In genomic region chr5:122304541-122304940, GRCm38 (mm10) we compare ENCODE assay signal across 16 mouse cellular contexts. TPM values are rescaled to one million over a fixed set of nuclear protein-coding genes. Genes with fewer than 3 reads are reported as not detected.
DNase-seq lines count a peak whose midpoint lies in the region; ATAC-seq and TF ChIP-seq lines count a peak whose summit lies in the region.
"Had no signal": no experiment of that assay in that cellular context is flagged by ENCODE, and none has a peak within 500 bp of the region (broad histone marks: within the 10 kb centered on the region; RNA-seq: fewer than 3 reads in every experiment).

No protein-coding gene starts in this region.

- ATAC-seq in hindbrain, postnatal 0 days, result no peak
- ATAC-seq in hindbrain, embryonic 13.5 days (ENCODE audit: low FRiP score), result no peak
- ATAC-seq in lung, embryonic 16.5 days (ENCODE audit: low read depth), result peak; percentile 57; the same call in 1 of the 2 replicates
- no peak for ATAC-seq in stomach, embryonic 16.5 days (ENCODE audit: insufficient read depth, low FRiP score)

- no peak overlapping the region; the same call in 1 of the 2 replicates for H3K9ac ChIP-seq in hindbrain, postnatal 0 days (replicated peaks; ENCODE audit: low read length)
- no peak overlapping the region for H3K9ac ChIP-seq in hindbrain, embryonic 13.5 days
- H3K9ac ChIP-seq in lung, embryonic 16.5 days (ENCODE audit: low read length), result no peak overlapping the region
- H3K9ac ChIP-seq in stomach, embryonic 16.5 days (ENCODE audit: low read length), result peak overlapping the region; percentile 19; the same call in 1 of the 2 replicates
- H3K9ac ChIP-seq: forebrain, embryonic 12.5 days; midbrain, embryonic 12.5 days had no signal

- no peaks in the 10 kb centered on the region for H3K9me3 ChIP-seq in hindbrain, postnatal 0 days (ENCODE audit: low read length)
- no peaks in the 10 kb centered on the region for H3K9me3 ChIP-seq in hindbrain, embryonic 13.5 days
- H3K9me3 ChIP-seq in lung, embryonic 16.5 days (ENCODE audit: control insufficient read depth, low read length), result no peaks in the 10 kb centered on the region
- H3K9me3 ChIP-seq in stomach, embryonic 16.5 days (replicated peaks; ENCODE audit: control insufficient read depth, low read length), result no peaks in the 10 kb centered on the region
- H3K9me3 ChIP-seq: forebrain, embryonic 12.5 days; midbrain, embryonic 12.5 days had no signal

- no peak overlapping the region for H3K4me2 ChIP-seq in hindbrain, postnatal 0 days (ENCODE audit: low read depth, low read length)
- no peak overlapping the region for H3K4me2 ChIP-seq in hindbrain, embryonic 13.5 days
- H3K4me2 ChIP-seq in lung, embryonic 16.5 days (ENCODE audit: low read depth, low read length), result no peak overlapping the region
- H3K4me2 ChIP-seq in stomach, embryonic 16.5 days (ENCODE audit: low read depth, low read length), result no peak overlapping the region
- H3K4me2 ChIP-seq: forebrain, embryonic 12.5 days; midbrain, embryonic 12.5 days had no signal

- no peaks in the 10 kb centered on the region for H3K27me3 ChIP-seq in hindbrain, postnatal 0 days (ENCODE audit: insufficient read depth, low read length)
- no peaks in the 10 kb centered on the region for H3K27me3 ChIP-seq in hindbrain, embryonic 13.5 days
- no peaks in the 10 kb centered on the region for H3K27me3 ChIP-seq in lung, embryonic 16.5 days (ENCODE audit: control insufficient read depth, insufficient read depth, low read depth, low read length)
- no peaks in the 10 kb centered on the region for H3K27me3 ChIP-seq in stomach, embryonic 16.5 days (ENCODE audit: control insufficient read depth, insufficient read depth, low read length)
- H3K27me3 ChIP-seq: CH12.LX; forebrain, embryonic 12.5 days; midbrain, embryonic 12.5 days had no signal

- WGBS in hindbrain, postnatal 0 days, result 55% methylated on average over 6 of the region's 6 CpGs
- 81% methylated on average over 6 of the region's 6 CpGs for whole genome bisulfite sequencing in hindbrain, embryonic 13.5 days
- 60% methylated on average over 6 of the region's 6 CpGs for WGBS in lung, embryonic 16.5 days
- 63% methylated on average over 6 of the region's 6 CpGs for WGBS in stomach, embryonic 16.5 days

- peak overlapping the region; percentile 32; the same call in 1 of the 2 replicates for H3K27ac ChIP-seq in hindbrain, postnatal 0 days
- H3K27ac ChIP-seq in hindbrain, embryonic 13.5 days, result no peak overlapping the region
- H3K27ac ChIP-seq in lung, embryonic 16.5 days (ENCODE audit: low read length), result no peak overlapping the region
- H3K27ac ChIP-seq in embryonic fibroblast, embryonic 13.5 days (ENCODE audit: insufficient read depth, low read length), result peak overlapping the region; percentile 86
- peak overlapping the region; percentile 78 for H3K27ac ChIP-seq in stomach, embryonic 16.5 days (ENCODE audit: low read length)
- H3K27ac ChIP-seq: forebrain, embryonic 12.5 days; midbrain, embryonic 12.5 days had no signal

- no peak for TF ChIP-seq CTCF in hindbrain, postnatal 0 days (IDR thresholded peaks at IDR 0.05; ENCODE audit: low read depth)
- TF ChIP-seq CTCF in embryonic fibroblast, embryonic 13.5 days (IDR thresholded peaks at IDR 0.05; ENCODE audit: borderline replicate concordance, insufficient read depth, low read length), result no peak

- peak; percentile 45 for DNase-seq in hindbrain, postnatal 0 days (ENCODE audit: low spot score)
- no peak for DNase-seq in lung, postnatal 25 days (ENCODE audit: low spot score)
- no peak for DNase-seq in adrenal gland, postnatal 10 days
- DNase-seq: embryo, embryonic 11 days; gastrocnemius, postnatal 14 days; kidney, adult 2 months; layer of hippocampus, adult 9-11 months; retina, postnatal 1 day; thymus, postnatal 4 days had no signal

- peaks cover 5% of the 10 kb centered on the region; the same call in 1 of the 2 replicates for H3K36me3 ChIP-seq in hindbrain, postnatal 0 days (ENCODE audit: insufficient read depth, low read length)
- H3K36me3 ChIP-seq in hindbrain, embryonic 13.5 days, result peaks cover 2% of the 10 kb centered on the region
- no peaks in the 10 kb centered on the region for H3K36me3 ChIP-seq in lung, embryonic 16.5 days (ENCODE audit: control insufficient read depth, insufficient read depth, low read length)
- H3K36me3 ChIP-seq in stomach, embryonic 16.5 days (ENCODE audit: control insufficient read depth, insufficient read depth, low read length), result no peaks in the 10 kb centered on the region

- TF ChIP-seq POLR2A in embryonic fibroblast, embryonic 13.5 days (IDR thresholded peaks at IDR 0.05; ENCODE audit: low read depth, low read length), result no peak

- no peak overlapping the region for H3K4me3 ChIP-seq in hindbrain, postnatal 0 days (ENCODE audit: low read length)
- no peak overlapping the region for H3K4me3 ChIP-seq in hindbrain, embryonic 13.5 days
- no peak overlapping the region for H3K4me3 ChIP-seq in lung, embryonic 16.5 days (ENCODE audit: low read length)
- no peak overlapping the region for H3K4me3 ChIP-seq in embryonic fibroblast, embryonic 13.5 days (ENCODE audit: insufficient read depth, low read length)
- no peak overlapping the region for H3K4me3 ChIP-seq in stomach, embryonic 16.5 days (replicated peaks; ENCODE audit: low read length)
- H3K4me3 ChIP-seq: forebrain, embryonic 12.5 days; midbrain, embryonic 12.5 days had no signal

- 0 out of 2 replicates have a peak, but pooled peaks cover 8% of the 10 kb centered on the region for H3K4me1 ChIP-seq in hindbrain, postnatal 0 days (ENCODE audit: insufficient read depth, low read length)
- peaks cover 30% of the 10 kb centered on the region for H3K4me1 ChIP-seq in hindbrain, embryonic 13.5 days (replicated peaks)
- H3K4me1 ChIP-seq in lung, embryonic 16.5 days (replicated peaks; ENCODE audit: control insufficient read depth, insufficient read depth, low read length), result peaks cover 17% of the 10 kb centered on the region
- H3K4me1 ChIP-seq in embryonic fibroblast, embryonic 13.5 days (ENCODE audit: control insufficient read depth, insufficient read depth, low read length), result peaks cover 34% of the 10 kb centered on the region
- H3K4me1 ChIP-seq in stomach, embryonic 16.5 days (ENCODE audit: control insufficient read depth, insufficient read depth, low read length), result peaks cover 31% of the 10 kb centered on the region

RNA-seq across cellular contexts. Expression of gene Pptc7, which starts 20.4 kb away (rescaled TPM):
- total RNA-seq in hindbrain, postnatal 0 days (2014; rRNA removed), result 15.8 and 18.7 TPM in 2 replicates
- 6.9 and 7.2 TPM in 2 replicates for polyA plus RNA-seq in hindbrain, postnatal 0 days (2015; fragmentation: Nextera tagmentation; extraction: Ambion mirVana)
- polyA plus RNA-seq in hindbrain, embryonic 13.5 days (2015; fragmentation: Nextera tagmentation; extraction: Ambion mirVana), result 8.0 and 8.3 TPM in 2 replicates
- polyA plus RNA-seq in lung, embryonic 16.5 days (2015; fragmentation: Nextera tagmentation; extraction: Ambion mirVana), result 8.6 and 8.9 TPM in 2 replicates
- polyA plus RNA-seq in embryonic fibroblast, embryonic 13.5 days (2011; ENCODE audit: insufficient read length, low read depth, missing spikeins), result 15.6 and 15.9 TPM in 2 replicates
- 8.0 and 8.3 TPM in 2 replicates for polyA plus RNA-seq in stomach, embryonic 16.5 days (2015; fragmentation: Nextera tagmentation; extraction: Ambion mirVana)
- total RNA-seq in adrenal gland, postnatal 10 days (2021), result 10 to 100 TPM; 36.7 to 49.2 TPM

RNA-seq across cellular contexts. Expression of gene Tctn1, which starts 40.3 kb away (rescaled TPM):
- total RNA-seq in hindbrain, postnatal 0 days (2014; rRNA removed), result 30.3 and 30.6 TPM in 2 replicates
- polyA plus RNA-seq in hindbrain, postnatal 0 days (2015; fragmentation: Nextera tagmentation; extraction: Ambion mirVana), result 6.5 TPM in 2 replicates
- polyA plus RNA-seq in hindbrain, embryonic 13.5 days (2015; fragmentation: Nextera tagmentation; extraction: Ambion mirVana), result 5.9 and 6.6 TPM in 2 replicates
- 6.5 and 7.4 TPM in 2 replicates for polyA plus RNA-seq in lung, embryonic 16.5 days (2015; fragmentation: Nextera tagmentation; extraction: Ambion mirVana)
- 12.2 and 13.4 TPM in 2 replicates for polyA plus RNA-seq in embryonic fibroblast, embryonic 13.5 days (2011; ENCODE audit: insufficient read length, low read depth, missing spikeins)
- polyA plus RNA-seq in stomach, embryonic 16.5 days (2015; fragmentation: Nextera tagmentation; extraction: Ambion mirVana), result 5.0 and 7.2 TPM in 2 replicates
- 10 to 100 TPM; 11.1 to 13.5 TPM for total RNA-seq in adrenal gland, postnatal 10 days (2021)

RNA-seq across cellular contexts. Expression of gene Rad9b, which starts 49.5 kb away (rescaled TPM):
- total RNA-seq in hindbrain, postnatal 0 days (2014; rRNA removed), result 5.1 and 8.3 TPM in 2 replicates
- polyA plus RNA-seq in hindbrain, postnatal 0 days (2015; fragmentation: Nextera tagmentation; extraction: Ambion mirVana), result 14.0 and 15.0 TPM in 2 replicates
- polyA plus RNA-seq in hindbrain, embryonic 13.5 days (2015; fragmentation: Nextera tagmentation; extraction: Ambion mirVana), result 21.0 and 23.9 TPM in 2 replicates
- 10.2 and 11.4 TPM in 2 replicates for polyA plus RNA-seq in lung, embryonic 16.5 days (2015; fragmentation: Nextera tagmentation; extraction: Ambion mirVana)
- polyA plus RNA-seq in embryonic fibroblast, embryonic 13.5 days (2011; ENCODE audit: insufficient read length, low read depth, missing spikeins), result 4.0 and 4.4 TPM in 2 replicates
- 10.7 and 10.8 TPM in 2 replicates for polyA plus RNA-seq in stomach, embryonic 16.5 days (2015; fragmentation: Nextera tagmentation; extraction: Ambion mirVana)
- total RNA-seq in adrenal gland, postnatal 10 days (2021), result 1 to 10 TPM; 4.6 to 4.8 TPM

RNA-seq across cellular contexts. Expression of gene Vps29, which starts 49.6 kb away (rescaled TPM):
- 90.5 and 111 TPM in 2 replicates for total RNA-seq in hindbrain, postnatal 0 days (2014; rRNA removed)
- polyA plus RNA-seq in hindbrain, postnatal 0 days (2015; fragmentation: Nextera tagmentation; extraction: Ambion mirVana), result 344 and 353 TPM in 2 replicates
- polyA plus RNA-seq in hindbrain, embryonic 13.5 days (2015; fragmentation: Nextera tagmentation; extraction: Ambion mirVana), result 297 and 305 TPM in 2 replicates
- 210 and 225 TPM in 2 replicates for polyA plus RNA-seq in lung, embryonic 16.5 days (2015; fragmentation: Nextera tagmentation; extraction: Ambion mirVana)
- polyA plus RNA-seq in embryonic fibroblast, embryonic 13.5 days (2011; ENCODE audit: insufficient read length, low read depth, missing spikeins), result 138 and 165 TPM in 2 replicates
- 203 and 220 TPM in 2 replicates for polyA plus RNA-seq in stomach, embryonic 16.5 days (2015; fragmentation: Nextera tagmentation; extraction: Ambion mirVana)
- total RNA-seq in adrenal gland, postnatal 10 days (2021), result 100 to 1,000 TPM; 121 to 131 TPM

Comparison
In these comparisons a context has a peak if more than half of its experiments do, and no peak if none do; other contexts are left out.
1. H3K27ac ChIP-seq: peak in hindbrain, postnatal 0 days (single experiment), embryonic fibroblast, embryonic 13.5 days (single experiment) and stomach, embryonic 16.5 days (single experiment); none in hindbrain, embryonic 13.5 days (single experiment) and lung, embryonic 16.5 days (single experiment).